ENCODE assay signal across 9 mouse cellular contexts in genomic region chr7:135571951-135572559, GRCm38 (mm10). TPM values are rescaled to one million over a fixed set of nuclear protein-coding genes. Genes with fewer than 3 reads are reported as not detected.
DNase-seq lines count a peak whose midpoint lies in the region; ATAC-seq lines count a peak whose summit lies in the region.
"Had no signal": no experiment of that assay in that cellular context is flagged by ENCODE, and none has a peak within 500 bp of the region (broad histone marks: within the 10 kb centered on the region; RNA-seq: fewer than 3 reads in every experiment).

No protein-coding gene starts in this region.

- H3K27ac ChIP-seq in embryonic facial prominence, embryonic 12.5 days, result peak overlapping the region; percentile 77
- peak overlapping the region; percentile 53; the same call in 1 of the 2 replicates for H3K27ac ChIP-seq in limb, embryonic 13.5 days

- peak; percentile 40 for DNase-seq in embryo, embryonic 10 days (ENCODE audit: low spot score)
- no peak for DNase-seq in embryo, embryonic 9.5 days (ENCODE audit: extremely low spot score)
- DNase-seq in MN1 (ENCODE audit: low spot score), result peak; percentile 62
- DNase-seq in ovary, postnatal 36 days (ENCODE audit: low spot score), result no peak
- DNase-seq in spleen, postnatal 4 days (ENCODE audit: low spot score in 2 of 2), result no peak
- no peak for DNase-seq in kidney, adult 11 months

- no peaks in the 10 kb centered on the region for H3K36me3 ChIP-seq in embryonic facial prominence, embryonic 12.5 days
- no peaks in the 10 kb centered on the region for H3K36me3 ChIP-seq in limb, embryonic 13.5 days

- H3K9ac ChIP-seq in embryonic facial prominence, embryonic 12.5 days, result no peak overlapping the region
- H3K9ac ChIP-seq in limb, embryonic 13.5 days, result no peak overlapping the region

- 0 out of 2 replicates have a peak, but pooled peaks cover 2% of the 10 kb centered on the region for H3K9me3 ChIP-seq in embryonic facial prominence, embryonic 12.5 days
- no peaks in the 10 kb centered on the region for H3K9me3 ChIP-seq in limb, embryonic 13.5 days

- no peak overlapping the region; the same call in 1 of the 2 replicates for H3K4me2 ChIP-seq in embryonic facial prominence, embryonic 12.5 days (replicated peaks)
- H3K4me2 ChIP-seq in limb, embryonic 13.5 days (replicated peaks), result no peak overlapping the region

- ATAC-seq in embryonic facial prominence, embryonic 12.5 days (ENCODE audit: insufficient number of reproducible peaks, insufficient read depth, low FRiP score, low TSS enrichment), result peak; percentile 80
- peak; percentile 48; the same call in 1 of the 2 replicates for ATAC-seq in limb, embryonic 13.5 days (ENCODE audit: low FRiP score, low read depth)

- peaks cover 21% of the 10 kb centered on the region for H3K4me1 ChIP-seq in embryonic facial prominence, embryonic 12.5 days
- H3K4me1 ChIP-seq in limb, embryonic 13.5 days, result peaks cover 10% of the 10 kb centered on the region

- no peaks in the 10 kb centered on the region; the same call in 1 of the 2 replicates for H3K27me3 ChIP-seq in embryonic facial prominence, embryonic 12.5 days
- no peaks in the 10 kb centered on the region for H3K27me3 ChIP-seq in limb, embryonic 13.5 days

- WGBS in embryonic facial prominence, embryonic 12.5 days, result 14% methylated on average over 10 of the region's 10 CpGs
- WGBS in limb, embryonic 13.5 days, result 16% methylated on average over 10 of the region's 10 CpGs

- no peak overlapping the region for H3K4me3 ChIP-seq in embryonic facial prominence, embryonic 12.5 days
- no peak overlapping the region for H3K4me3 ChIP-seq in limb, embryonic 13.5 days
- H3K4me3 ChIP-seq: erythroblast, embryonic 14.5 days had no signal

RNA-seq across cellular contexts. Expression of gene Ptpre, which starts 34.8 kb away (rescaled TPM):
- 2.4 and 2.5 TPM in 2 replicates for polyA plus RNA-seq in embryonic facial prominence, embryonic 12.5 days (2016; fragmentation: Nextera tagmentation; extraction: Ambion mirVana)
- polyA plus RNA-seq in limb, embryonic 13.5 days (2015; fragmentation: Nextera tagmentation; extraction: Ambion mirVana), result 3.0 and 3.5 TPM in 2 replicates

RNA-seq across cellular contexts. Expression of gene Clrn3, which starts 43.6 kb away (rescaled TPM):
- not detected in 2 replicates for polyA plus RNA-seq in embryonic facial prominence, embryonic 12.5 days (2016; fragmentation: Nextera tagmentation; extraction: Ambion mirVana)
- polyA plus RNA-seq in limb, embryonic 13.5 days (2015; fragmentation: Nextera tagmentation; extraction: Ambion mirVana), result 0.05 TPM in 1 of 2 replicates, not detected in the other
- polyA plus RNA-seq: erythroblast, embryonic 14.5 days had no signal

Comparison
In these comparisons a context has a peak if more than half of its experiments do, and no peak if none do; other contexts are left out.
1. DNase-seq: peak in embryo, embryonic 10 days (single experiment) and MN1 (single experiment); none in embryo, embryonic 9.5 days (single experiment), ovary, postnatal 36 days (single experiment), spleen, postnatal 4 days (0 of 2) and kidney, adult 11 months (single experiment).